Mouse (Mus musculus) bone marrow macrophage, adult 2 months (primary cell): ENCODE measurements at regions not wholly inside any gene's neighbourhood (a gene's known extent, or its start where the extent isn't known, plus 50 kb on each side); places are given as distances from the start of the nearest gene placed in this dataset.

Source experiments
- CTCF ChIP-seq: IDR thresholded peaks from 2 replicates; pipeline ENCODE4 v1.5.1; 2012; ENCODE audit warnings: low read depth, mild to moderate bottlenecking, low read length, moderate library complexity
- POLR2A ChIP-seq: IDR thresholded peaks from 2 replicates; pipeline ENCODE4 v1.6.1; 2012; ENCODE audit warnings: mild to moderate bottlenecking, low read depth, low read length, borderline replicate concordance

GRCm38 (mm10) chr1:73793256-73793655 is 331.0 kb downstream of the Tns1 start:
- TF ChIP-seq CTCF (no peak), POLR2A (no peak)
